Mouse (Mus musculus): ENCODE measurements around the gene Tmprss3. TPM values are rescaled to one million over a fixed set of nuclear protein-coding genes. Genes with fewer than 3 reads are reported as not detected.

Gene Tmprss3
- polyA plus RNA-seq, 1 experiment from 2014 or later: not detected

DNA sequence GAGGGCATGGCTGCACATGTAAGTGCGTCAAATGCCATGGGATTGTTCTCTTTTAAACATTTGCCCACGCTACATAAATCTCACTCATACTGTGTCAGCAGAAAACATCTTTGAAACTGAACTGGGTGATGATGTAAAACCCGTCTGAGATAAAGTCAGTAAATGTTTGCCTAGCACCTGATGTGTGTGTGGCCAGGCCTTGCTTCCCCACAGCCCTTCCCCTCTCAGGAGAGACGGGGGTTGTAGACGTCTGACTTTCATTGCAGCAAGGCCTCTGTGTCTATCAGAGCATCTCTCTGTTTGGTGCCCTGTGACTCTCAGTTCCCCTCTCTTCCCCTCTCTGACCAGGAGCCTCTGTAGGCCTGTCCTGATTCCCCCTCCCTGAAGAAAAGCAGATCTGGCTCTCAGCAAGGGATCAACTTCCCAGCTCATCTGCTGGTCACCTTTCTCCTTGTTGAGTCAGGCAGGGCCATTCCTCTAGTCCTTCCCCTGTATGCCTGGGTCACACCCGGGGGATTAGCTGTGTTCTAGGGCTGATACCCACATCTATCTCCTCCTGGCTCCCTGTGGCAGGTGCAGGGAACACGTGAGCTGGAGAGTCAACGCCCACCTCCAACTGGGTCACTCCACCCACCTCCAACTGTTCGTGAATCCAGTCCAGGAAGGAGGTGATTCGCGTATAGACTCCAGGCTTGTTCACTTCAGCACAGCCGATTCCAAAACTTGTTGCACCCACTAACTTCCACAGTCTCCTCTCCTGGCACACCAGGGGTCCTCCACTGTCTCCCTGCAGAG is 15.4 kb downstream of the Tmprss3 start:
- 74% methylated on average over 12 of the region's 12 CpGs for WGBS
- Histone ChIP-seq H3K9ac (ENCODE audit: low read depth, low read length) (no peak overlapping the region), H3K4me1 (ENCODE audit: control insufficient read depth, insufficient read depth, low read length) (no peaks in the 10 kb centered on the region), H3K4me2 (ENCODE audit: low read length) (no peak overlapping the region), H3K4me3 (ENCODE audit: low read depth, low read length) (no peak overlapping the region), H3K9me3 (replicated peaks; ENCODE audit: control insufficient read depth, low read length, poor library complexity, severe bottlenecking) (no peaks in the 10 kb centered on the region), H3K36me3 (ENCODE audit: control insufficient read depth, insufficient read depth, low read length) (no peaks in the 10 kb centered on the region), H3K27me3 (ENCODE audit: control insufficient read depth, insufficient read depth, low read depth, low read length) (no peaks in the 10 kb centered on the region; the same call in 1 of the 2 replicates), H3K27ac (ENCODE audit: low read length) (no peak overlapping the region)
- ATAC-seq: no peak

DNA sequence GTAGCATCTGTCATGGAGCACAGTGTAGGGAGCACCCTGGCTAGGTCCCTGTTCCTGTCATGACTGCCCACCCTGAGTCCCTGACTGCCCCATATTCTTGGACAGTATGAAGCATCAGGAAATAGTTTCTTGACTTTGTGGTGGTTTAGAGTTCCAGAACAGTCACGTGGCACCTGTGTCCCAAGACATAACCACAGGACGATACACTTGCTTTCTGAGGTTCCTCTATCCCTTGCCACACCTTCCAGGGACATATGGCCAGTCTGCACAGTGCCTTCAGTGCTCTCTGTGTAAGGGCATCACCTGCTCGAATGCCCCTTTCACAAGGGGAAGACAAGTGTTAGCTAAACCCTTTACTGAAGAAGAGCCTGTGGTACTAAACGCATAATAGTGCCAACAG is 17.3 kb downstream of the Tmprss3 start:
- Histone ChIP-seq H3K27me3 (ENCODE audit: control insufficient read depth, insufficient read depth, low read depth, low read length) (no peaks in the 10 kb centered on the region; the same call in 1 of the 2 replicates), H3K4me1 (ENCODE audit: control insufficient read depth, insufficient read depth, low read length) (no peaks in the 10 kb centered on the region), H3K27ac (ENCODE audit: low read length) (no peak overlapping the region), H3K4me2 (ENCODE audit: low read length) (no peak overlapping the region), H3K9me3 (replicated peaks; ENCODE audit: control insufficient read depth, low read length, poor library complexity, severe bottlenecking) (no peaks in the 10 kb centered on the region), H3K36me3 (ENCODE audit: control insufficient read depth, insufficient read depth, low read length) (no peaks in the 10 kb centered on the region), H3K9ac (ENCODE audit: low read depth, low read length) (no peak overlapping the region), H3K4me3 (ENCODE audit: low read depth, low read length) (no peak overlapping the region)
- ATAC-seq: no peak
- 84% methylated on average over 4 of the region's 4 CpGs for WGBS

DNA sequence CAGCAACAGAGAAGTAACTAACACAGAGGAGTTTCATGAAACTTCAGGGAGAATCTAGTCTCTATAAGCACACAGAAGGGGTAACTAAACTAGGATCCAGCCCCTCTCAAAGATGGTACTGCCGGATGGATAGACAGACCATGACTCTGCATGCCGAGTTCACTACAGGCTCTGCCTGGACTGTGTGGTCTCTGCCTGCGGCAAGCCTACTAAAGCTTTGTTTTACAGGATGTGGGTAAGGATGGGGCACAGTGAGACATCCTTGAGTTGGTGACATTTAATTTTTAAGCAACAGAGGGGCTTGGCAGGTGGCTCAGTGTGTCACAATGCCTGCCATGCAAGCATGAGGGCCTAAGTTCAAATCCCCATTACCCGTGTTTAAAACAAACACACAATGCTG is 22.5 kb downstream of the Tmprss3 start:
- no peak overlapping the region for H3K27ac ChIP-seq (ENCODE audit: low read length)
- no peak overlapping the region for H3K9ac ChIP-seq (ENCODE audit: low read depth, low read length)
- ATAC-seq: no peak
- H3K27me3 ChIP-seq (ENCODE audit: control insufficient read depth, insufficient read depth, low read depth, low read length): no peaks in the 10 kb centered on the region; the same call in 1 of the 2 replicates
- no peak overlapping the region for H3K4me2 ChIP-seq (ENCODE audit: low read length)
- WGBS: 93% methylated on average over 4 of the region's 4 CpGs
- H3K36me3 ChIP-seq (ENCODE audit: control insufficient read depth, insufficient read depth, low read length): no peaks in the 10 kb centered on the region
- H3K9me3 ChIP-seq (replicated peaks; ENCODE audit: control insufficient read depth, low read length, poor library complexity, severe bottlenecking): no peaks in the 10 kb centered on the region
- no peaks in the 10 kb centered on the region for H3K4me1 ChIP-seq (ENCODE audit: control insufficient read depth, insufficient read depth, low read length)
- H3K4me3 ChIP-seq (ENCODE audit: low read depth, low read length): no peak overlapping the region

DNA sequence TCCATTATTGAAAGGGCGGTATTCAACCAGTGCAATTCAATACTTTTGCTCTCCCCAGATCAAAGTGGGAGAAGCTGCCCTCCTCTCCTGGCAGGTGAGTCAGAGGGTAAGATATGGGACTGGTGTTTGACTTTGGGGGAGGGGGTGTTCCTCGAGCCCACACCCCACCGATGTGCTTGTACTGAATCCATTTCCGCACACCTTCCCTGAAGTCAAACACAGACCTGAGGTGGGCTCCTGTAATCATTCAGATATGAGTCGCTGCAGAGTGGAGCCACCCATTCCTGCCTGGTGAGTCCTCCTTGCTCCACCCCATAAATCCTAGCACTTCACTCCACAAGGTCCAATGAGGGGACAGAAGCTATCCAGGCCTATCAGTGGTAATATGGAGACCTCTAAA is 29.0 kb downstream of the Tmprss3 start:
- no peak for ATAC-seq
- no peaks in the 10 kb centered on the region for H3K36me3 ChIP-seq (ENCODE audit: control insufficient read depth, insufficient read depth, low read length)
- no peak overlapping the region for H3K9ac ChIP-seq (ENCODE audit: low read depth, low read length)
- 91% methylated on average over 5 of the region's 5 CpGs for WGBS
- H3K9me3 ChIP-seq (replicated peaks; ENCODE audit: control insufficient read depth, low read length, poor library complexity, severe bottlenecking): no peaks in the 10 kb centered on the region
- no peak overlapping the region for H3K4me2 ChIP-seq (ENCODE audit: low read length)
- no peaks in the 10 kb centered on the region for H3K27me3 ChIP-seq (ENCODE audit: control insufficient read depth, insufficient read depth, low read depth, low read length)
- H3K27ac ChIP-seq (ENCODE audit: low read length): no peak overlapping the region
- H3K4me1 ChIP-seq (ENCODE audit: control insufficient read depth, insufficient read depth, low read length): no peaks in the 10 kb centered on the region
- H3K4me3 ChIP-seq (ENCODE audit: low read depth, low read length): no peak overlapping the region

DNA sequence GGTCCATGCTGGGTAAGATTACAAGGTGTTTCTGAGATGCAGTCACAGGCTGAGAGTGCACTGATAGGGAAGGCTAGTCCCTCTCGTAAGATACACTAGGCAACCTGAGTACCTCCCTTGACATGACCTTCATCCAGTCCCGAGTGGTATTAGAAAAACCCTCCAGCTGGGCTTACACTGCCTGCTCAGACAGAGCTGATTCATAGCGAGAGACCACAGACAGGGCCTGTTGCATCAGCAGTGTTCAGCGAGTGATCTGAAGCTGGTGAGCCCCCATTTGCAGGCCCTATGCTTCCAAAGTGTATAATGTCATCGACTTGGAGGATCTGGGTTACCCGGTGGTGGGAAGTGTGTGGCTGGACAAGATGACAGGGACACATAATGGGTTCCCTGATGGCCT is 33.6 kb downstream of the Tmprss3 start, which contains the start of gene Tff1:
Tff1 (minus strand) TSS at position 151 of the 400 bp plus-strand sequence.
- no peaks in the 10 kb centered on the region for H3K36me3 ChIP-seq (ENCODE audit: control insufficient read depth, insufficient read depth, low read length)
- no peaks in the 10 kb centered on the region for H3K9me3 ChIP-seq (replicated peaks; ENCODE audit: control insufficient read depth, low read length, poor library complexity, severe bottlenecking)
- H3K9ac ChIP-seq (ENCODE audit: low read depth, low read length): no peak within 1 kb of the TSS
- H3K4me3 ChIP-seq (ENCODE audit: low read depth, low read length): no peak within 1 kb of the TSS
- H3K4me2 ChIP-seq (ENCODE audit: low read length): no peak within 1 kb of the TSS
- H3K4me1 ChIP-seq (ENCODE audit: control insufficient read depth, insufficient read depth, low read length): no peaks in the 10 kb centered on the region
- ATAC-seq: no peak
- no peaks in the 10 kb centered on the region for H3K27me3 ChIP-seq (ENCODE audit: control insufficient read depth, insufficient read depth, low read depth, low read length)
- H3K27ac ChIP-seq (ENCODE audit: low read length): no peak within 1 kb of the TSS
- 88% methylated on average over 6 of the region's 6 CpGs for WGBS

DNA sequence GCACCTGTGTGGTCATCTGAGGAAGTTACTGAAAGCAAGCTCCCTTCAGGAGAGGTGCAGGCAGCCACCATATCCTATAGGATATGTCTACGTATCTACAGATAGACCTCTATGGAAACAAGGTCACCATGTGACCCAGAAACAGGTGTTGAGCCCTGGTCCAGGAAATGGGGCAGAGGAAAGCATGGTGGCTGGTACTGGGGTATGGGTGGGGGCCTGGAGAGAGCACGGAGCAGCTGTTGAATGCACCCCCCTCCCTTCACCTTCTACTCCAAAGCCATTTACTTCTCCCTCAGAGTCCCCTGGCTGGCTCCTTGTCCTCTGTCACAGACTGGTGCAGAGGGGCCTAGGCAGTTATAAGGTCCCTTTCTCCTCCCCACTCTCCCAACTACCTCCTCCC is 35.0 kb downstream of the Tmprss3 start:
- no peak for ATAC-seq

DNA sequence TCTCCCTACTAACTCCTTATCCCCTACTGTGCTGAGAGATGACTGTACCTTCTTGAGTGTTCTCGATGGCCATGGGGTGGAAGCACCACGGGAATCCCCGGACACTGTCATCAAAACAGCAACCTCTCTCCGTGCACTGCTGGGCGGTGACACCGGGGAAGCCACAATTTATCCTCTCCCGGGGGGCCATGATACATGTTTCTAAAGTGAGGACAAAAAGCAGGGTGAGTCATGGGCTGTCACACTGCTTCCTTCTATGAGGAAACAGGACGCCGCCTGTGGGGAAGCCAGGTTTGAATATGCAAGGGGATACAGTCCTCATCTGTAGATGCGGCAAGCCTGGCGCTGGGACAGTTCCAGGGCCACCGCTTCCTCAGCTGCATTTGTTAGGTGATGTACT is 36.2 kb downstream of the Tmprss3 start:
- Histone ChIP-seq H3K9ac (ENCODE audit: low read depth, low read length) (no peak overlapping the region), H3K9me3 (replicated peaks; ENCODE audit: control insufficient read depth, low read length, poor library complexity, severe bottlenecking) (no peaks in the 10 kb centered on the region), H3K4me2 (ENCODE audit: low read length) (no peak overlapping the region), H3K4me1 (ENCODE audit: control insufficient read depth, insufficient read depth, low read length) (no peaks in the 10 kb centered on the region), H3K4me3 (ENCODE audit: low read depth, low read length) (no peak overlapping the region), H3K36me3 (ENCODE audit: control insufficient read depth, insufficient read depth, low read length) (no peaks in the 10 kb centered on the region), H3K27ac (ENCODE audit: low read length) (no peak overlapping the region), H3K27me3 (ENCODE audit: control insufficient read depth, insufficient read depth, low read depth, low read length) (no peaks in the 10 kb centered on the region)
- 90% methylated on average over 12 of the region's 12 CpGs for WGBS
- ATAC-seq: no peak

More for the DNA sequence above, 35.0 kb downstream of the Tmprss3 start:
- H3K27ac ChIP-seq (ENCODE audit: low read length): no peak overlapping the region
- H3K36me3 ChIP-seq (ENCODE audit: control insufficient read depth, insufficient read depth, low read length): no peaks in the 10 kb centered on the region
- no peak overlapping the region for H3K4me2 ChIP-seq (ENCODE audit: low read length)
- 85% methylated on average over 2 of the region's 2 CpGs for WGBS
- H3K27me3 ChIP-seq (ENCODE audit: control insufficient read depth, insufficient read depth, low read depth, low read length): no peaks in the 10 kb centered on the region
- no peaks in the 10 kb centered on the region for H3K9me3 ChIP-seq (replicated peaks; ENCODE audit: control insufficient read depth, low read length, poor library complexity, severe bottlenecking)
- no peak overlapping the region for H3K9ac ChIP-seq (ENCODE audit: low read depth, low read length)
- no peaks in the 10 kb centered on the region for H3K4me1 ChIP-seq (ENCODE audit: control insufficient read depth, insufficient read depth, low read length)
- H3K4me3 ChIP-seq (ENCODE audit: low read depth, low read length): no peak overlapping the region

DNA sequence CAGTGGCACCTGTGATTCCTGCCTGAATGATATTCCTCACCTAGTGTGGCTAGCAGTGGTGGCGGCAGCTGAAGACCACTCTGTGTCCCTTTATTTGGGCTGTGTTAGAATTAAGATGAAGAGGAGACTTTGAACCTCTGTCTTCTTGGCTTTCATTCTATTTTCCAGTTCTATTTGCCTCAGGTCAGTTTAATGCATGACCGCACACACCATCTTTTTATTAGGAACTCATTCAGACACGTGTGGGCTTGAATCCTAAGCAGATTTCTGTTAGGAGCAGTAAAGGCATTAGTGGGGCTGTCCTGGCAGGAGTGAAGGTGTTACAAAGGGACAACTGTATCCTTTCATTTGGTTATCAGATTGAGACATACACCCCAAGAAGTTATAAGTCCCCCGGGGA is 38.5 kb downstream of the Tmprss3 start:
- Histone ChIP-seq H3K9me3 (replicated peaks; ENCODE audit: control insufficient read depth, low read length, poor library complexity, severe bottlenecking) (no peaks in the 10 kb centered on the region), H3K27ac (ENCODE audit: low read length) (no peak overlapping the region), H3K4me2 (ENCODE audit: low read length) (no peak overlapping the region), H3K4me1 (ENCODE audit: control insufficient read depth, insufficient read depth, low read length) (no peaks in the 10 kb centered on the region), H3K9ac (ENCODE audit: low read depth, low read length) (no peak overlapping the region), H3K36me3 (ENCODE audit: control insufficient read depth, insufficient read depth, low read length) (no peaks in the 10 kb centered on the region), H3K27me3 (ENCODE audit: control insufficient read depth, insufficient read depth, low read depth, low read length) (no peaks in the 10 kb centered on the region), H3K4me3 (ENCODE audit: low read depth, low read length) (no peak overlapping the region)
- 58% methylated on average over 4 of the region's 4 CpGs for WGBS
- ATAC-seq: no peak

DNA sequence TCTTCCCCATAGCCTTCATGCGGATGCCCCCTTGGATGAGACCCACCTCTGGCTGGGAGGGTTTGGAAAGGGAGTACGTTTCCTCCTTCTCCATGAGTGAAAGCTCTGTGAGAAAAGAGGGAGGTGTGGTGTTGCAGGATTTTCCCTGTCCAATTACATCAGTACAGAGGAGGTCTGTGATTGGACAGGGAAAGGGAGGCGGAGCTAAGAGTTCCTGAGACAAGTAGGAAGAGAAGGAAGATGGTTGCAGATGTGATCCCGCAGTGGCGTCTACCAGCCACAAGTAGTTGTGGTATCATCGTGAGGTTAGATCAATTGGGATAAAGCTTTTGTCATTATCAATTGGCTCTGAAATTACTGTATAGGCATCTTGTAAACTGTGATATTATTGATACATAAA is 40.9 kb downstream of the Tmprss3 start:
- 84% methylated on average over 6 of the region's 6 CpGs for WGBS
- no peak overlapping the region for H3K4me3 ChIP-seq (ENCODE audit: low read depth, low read length)
- no peaks in the 10 kb centered on the region for H3K9me3 ChIP-seq (replicated peaks; ENCODE audit: control insufficient read depth, low read length, poor library complexity, severe bottlenecking)
- H3K4me1 ChIP-seq (ENCODE audit: control insufficient read depth, insufficient read depth, low read length): no peaks in the 10 kb centered on the region
- H3K27me3 ChIP-seq (ENCODE audit: control insufficient read depth, insufficient read depth, low read depth, low read length): no peaks in the 10 kb centered on the region
- ATAC-seq: no peak
- no peaks in the 10 kb centered on the region for H3K36me3 ChIP-seq (ENCODE audit: control insufficient read depth, insufficient read depth, low read length)
- H3K27ac ChIP-seq (ENCODE audit: low read length): no peak overlapping the region
- H3K9ac ChIP-seq (ENCODE audit: low read depth, low read length): no peak overlapping the region
- no peak overlapping the region for H3K4me2 ChIP-seq (ENCODE audit: low read length)

All from midbrain, embryonic 16.5 days (tissue).